In the genomic region with DNA sequence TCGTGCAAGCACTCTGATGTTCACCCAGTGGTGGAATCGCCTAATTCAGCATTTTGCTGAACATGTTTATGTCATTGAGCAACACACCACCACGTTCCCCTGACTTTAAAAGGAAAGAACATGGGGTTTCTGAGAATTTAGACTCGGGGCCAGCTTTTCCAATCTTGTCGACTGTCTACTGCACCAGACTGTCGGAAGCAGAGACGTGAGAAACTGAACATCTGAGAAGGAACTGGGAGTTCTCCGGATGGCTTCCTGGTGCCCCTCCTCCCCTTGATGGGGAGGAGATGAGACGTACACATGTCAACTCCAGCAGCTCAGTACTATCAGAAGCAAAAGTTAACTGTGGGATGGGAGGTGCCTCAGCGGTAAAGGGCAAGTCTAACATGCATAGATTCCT, we compare ENCODE assay signal across 17 mouse cellular contexts. TPM values are rescaled to one million over a fixed set of nuclear protein-coding genes. Genes with fewer than 3 reads are reported as not detected.
DNase-seq lines count a peak whose midpoint lies in the region; ATAC-seq and TF ChIP-seq lines count a peak whose summit lies in the region.
"Had no signal": no experiment of that assay in that cellular context is flagged by ENCODE, and none has a peak within 500 bp of the region (broad histone marks: within the 10 kb centered on the region; RNA-seq: fewer than 3 reads in every experiment).

No protein-coding gene starts in this region.

- peak; percentile 48 for ATAC-seq in frontal cortex, adult (ENCODE audit: low TSS enrichment)
- no peak for ATAC-seq in hindbrain, embryonic 14.5 days (ENCODE audit: low FRiP score)
- ATAC-seq: intestine, embryonic 15.5 days had no signal

- H3K27ac ChIP-seq in layer of hippocampus, adult 2 months = peak overlapping the region; percentile 84
- no peak overlapping the region for H3K27ac ChIP-seq in hindbrain, embryonic 14.5 days
- H3K27ac ChIP-seq: heart, embryonic 13.5 days; hindbrain, embryonic 13.5 days; intestine, embryonic 15.5 days; kidney, postnatal 0 days had no signal

- no peak overlapping the region for H3K4me2 ChIP-seq in hindbrain, embryonic 14.5 days (replicated peaks)
- H3K4me2 ChIP-seq: heart, embryonic 13.5 days; hindbrain, embryonic 13.5 days; intestine, embryonic 15.5 days had no signal

- H3K9me3 ChIP-seq in hindbrain, embryonic 14.5 days (ENCODE audit: control insufficient read depth, low read length) = no peaks in the 10 kb centered on the region
- H3K9me3 ChIP-seq: heart, embryonic 13.5 days; hindbrain, embryonic 13.5 days; intestine, embryonic 15.5 days had no signal

- no peak for DNase-seq in frontal cortex, adult 2 months (ENCODE audit: extremely low spot score in 1 of 2, low spot score in 1 of 2)
- DNase-seq in layer of hippocampus, adult 2 months (ENCODE audit: low spot score in 2 of 2) = peak in 1 of 2 experiments; percentile 61
- DNase-seq in layer of hippocampus, postnatal 10 days (ENCODE audit: low spot score in 2 of 2) = no peak
- DNase-seq in testis, postnatal 10 days (ENCODE audit: low spot score) = peak; percentile 30
- DNase-seq in testis, postnatal 14 days (ENCODE audit: low spot score) = no peak
- no peak for DNase-seq in kidney, postnatal 36 days
- no peak for DNase-seq in hindbrain, embryonic 14.5 days (ENCODE audit: low spot score)
- DNase-seq: adrenal gland, adult 8-10 months; cerebellum, adult 11-12 months; gastrocnemius, postnatal 25 days had no signal

- H3K9ac ChIP-seq in hindbrain, embryonic 14.5 days = no peak overlapping the region
- H3K9ac ChIP-seq: heart, embryonic 13.5 days; hindbrain, embryonic 13.5 days; intestine, embryonic 15.5 days had no signal

- 0 out of 2 replicates have a peak, but pooled peaks cover 3% of the 10 kb centered on the region for H3K4me1 ChIP-seq in hindbrain, embryonic 14.5 days (replicated peaks; ENCODE audit: control insufficient read depth, insufficient read depth, low read length)
- H3K4me1 ChIP-seq: intestine, embryonic 15.5 days had no signal

- no peaks in the 10 kb centered on the region for H3K27me3 ChIP-seq in hindbrain, embryonic 14.5 days (ENCODE audit: control insufficient read depth, insufficient read depth, low read length)
- H3K27me3 ChIP-seq: heart, embryonic 13.5 days; intestine, embryonic 15.5 days had no signal

- H3K36me3 ChIP-seq in hindbrain, embryonic 14.5 days (replicated peaks; ENCODE audit: control insufficient read depth, insufficient read depth) = no peaks in the 10 kb centered on the region
- H3K36me3 ChIP-seq: heart, embryonic 13.5 days; hindbrain, embryonic 13.5 days; intestine, embryonic 15.5 days had no signal

- WGBS in hindbrain, embryonic 14.5 days = 81% methylated on average over 10 of the region's 10 CpGs

- TF ChIP-seq CTCF in layer of hippocampus, adult 2 months (conservative IDR thresholded peaks at IDR 0.05) = no peak

- no peak overlapping the region for H3K4me3 ChIP-seq in layer of hippocampus, adult 2 months
- no peak overlapping the region for H3K4me3 ChIP-seq in hindbrain, embryonic 14.5 days (replicated peaks; ENCODE audit: low read length)
- H3K4me3 ChIP-seq: heart, embryonic 13.5 days; hindbrain, embryonic 13.5 days; intestine, embryonic 15.5 days had no signal

RNA-seq across cellular contexts. Expression of a gene that starts 32.1 kb away (rescaled TPM):
- polyA plus RNA-seq in frontal cortex, adult 2 months (2012; rRNA removed) = 11.5 and 12.8 TPM in 2 replicates
- 1 to 10 TPM; 7.7 to 9.0 TPM for total RNA-seq in layer of hippocampus, adult 2 months (2021)
- 1 to 10 TPM; 8.3 to 8.6 TPM for total RNA-seq in layer of hippocampus, postnatal 10 days (2021)
- 25.8 and 29.9 TPM in 2 replicates for polyA plus RNA-seq in hindbrain, embryonic 14.5 days (2014; fragmentation: Nextera tagmentation; extraction: Ambion mirVana)

RNA-seq across cellular contexts. Expression of a gene that starts 42.9 kb away (rescaled TPM):
- polyA plus RNA-seq in frontal cortex, adult 2 months (2012; rRNA removed) = 0.90 and 1.3 TPM in 2 replicates
- total RNA-seq in layer of hippocampus, adult 2 months (2021) = under 1 TPM in 1 of 2 experiments, not detected in 1; 0.37 TPM
- not detected for total RNA-seq in layer of hippocampus, postnatal 10 days (2021)
- polyA plus RNA-seq in hindbrain, embryonic 14.5 days (2014; fragmentation: Nextera tagmentation; extraction: Ambion mirVana) = 0.20 TPM in 1 of 2 replicates, not detected in the other
- total RNA-seq: left cerebral cortex, postnatal 36 days had no signal
- polyA plus RNA-seq: hindbrain, embryonic 13.5 days; kidney, postnatal 0 days; midbrain, embryonic 14.5 days had no signal
